Mouse (Mus musculus): ENCODE data around the gene Snrnp70.

DNA sequence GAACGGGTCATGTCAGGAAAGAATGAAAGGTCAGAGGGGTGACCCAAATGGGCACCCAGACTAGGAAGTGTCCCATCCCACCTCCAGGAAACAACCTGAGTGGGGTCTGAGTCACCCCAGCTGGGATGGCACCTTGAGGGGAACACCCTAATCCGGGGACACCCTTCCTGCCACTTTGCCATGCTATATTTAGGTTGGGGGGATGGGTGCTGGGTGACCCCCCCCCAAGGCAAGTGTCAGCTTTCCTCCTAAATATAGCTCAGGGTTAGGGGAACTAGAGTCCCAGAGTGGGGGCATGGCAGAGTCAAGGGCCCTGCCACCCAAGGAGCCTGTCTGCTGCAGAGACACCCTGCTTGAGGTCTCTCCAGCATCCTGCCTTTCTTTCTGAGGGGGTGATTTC lies 16.9 kb upstream of the Snrnp70 start:
- TF ChIP-seq GATA1 (IDR thresholded peaks at IDR 0.05; ENCODE audit: low read length) (no peak), TAL1 (IDR thresholded peaks at IDR 0.05; ENCODE audit: low read length) (no peak)

Measured in erythroblast, embryonic 14.5 days (primary cell).